Mouse (Mus musculus) CH12.LX (cell line): ENCODE data around the gene Tnni3. TPM values are rescaled to one million over a fixed set of nuclear protein-coding genes. Genes with fewer than 3 reads are reported as not detected.

ENCODE experiments used
- DNase-seq: peaks from one replicate; pipeline ENCODE4 v3.0.0-alpha.2; 2013; ENCODE audit errors: extremely low read depth
- H3K27ac ChIP-seq: 2 replicates; pipeline ENCODE4 v1.5.1; 2012; ENCODE audit warnings: low read depth, mild to moderate bottlenecking, control low read depth, moderate library complexity; ENCODE audit not compliant: insufficient read depth
- H3K27me3 ChIP-seq: replicated peaks from 2 replicates; pipeline ENCODE3; 2012; ENCODE audit warnings: inconsistent platforms
- H3K36me3 ChIP-seq, 2 experiments: replicated peaks in 1 of 2; 2 replicates each; pipeline versions ENCODE3 to v1.6.1; 2012; ENCODE audit warnings: inconsistent platforms in 1 of 2, low read length in 1 of 2, mild to moderate bottlenecking in 1 of 2, mixed read lengths in 1 of 2, moderate library complexity in 1 of 2; ENCODE audit not compliant: control insufficient read depth in 1 of 2, insufficient read depth in 1 of 2
- H3K4me1 ChIP-seq, 2 experiments: 2 replicates each; pipeline ENCODE4 v1.6.1; 2012; ENCODE audit warnings: inconsistent platforms in 1 of 2, moderate library complexity in 1 of 2; ENCODE audit not compliant: insufficient read depth in 2 of 2, control insufficient read depth in 1 of 2
- H3K4me2 ChIP-seq: 2 replicates; pipeline ENCODE4 v1.6.1; 2012; ENCODE audit warnings: low read depth, mild to moderate bottlenecking, control low read depth; ENCODE audit not compliant: poor library complexity, insufficient read depth, severe bottlenecking
- H3K4me3 ChIP-seq, 3 experiments: fragments of 150-350 bp in 1 of 3; sonication (generic) in 1 of 3; replicated peaks in 1 of 3; 2 replicates each; pipeline versions ENCODE3 to v1.5.1; 2011 to 2012; ENCODE audit warnings: low read depth in 2 of 3, low read length in 2 of 3, mild to moderate bottlenecking in 2 of 3, moderate library complexity in 2 of 3, control low read depth in 1 of 3, improper control_type of control experiment in 1 of 3, inconsistent platforms in 1 of 3, mixed read lengths in 1 of 3; ENCODE audit not compliant: poor library complexity in 1 of 3
- H3K79me2 ChIP-seq: replicated peaks from 2 replicates; pipeline ENCODE4 v1.6.1; 2012; ENCODE audit warnings: mild to moderate bottlenecking, moderate library complexity; ENCODE audit not compliant: control insufficient read depth, poor library complexity, insufficient read depth, severe bottlenecking; ENCODE audit errors: extremely low read depth
- H3K9ac ChIP-seq: 2 replicates; pipeline ENCODE4 v1.6.1; 2012; ENCODE audit warnings: low read depth, mild to moderate bottlenecking, control low read depth, moderate library complexity; ENCODE audit not compliant: insufficient read depth
- H3K9me3 ChIP-seq: replicated peaks from 2 replicates; pipeline ENCODE3; 2012; ENCODE audit warnings: low read length, inconsistent platforms, mixed read lengths
- BHLHE40 ChIP-seq: IDR thresholded peaks from 2 replicates; pipeline ENCODE4 v1.6.1; 2011; ENCODE audit warnings: mild to moderate bottlenecking, low read depth, low read length, improper control_type of control experiment
- CHD2 ChIP-seq: IDR thresholded peaks from 2 replicates; pipeline ENCODE4 v1.6.1; 2011; ENCODE audit warnings: low read length, improper control_type of control experiment
- E2F4 ChIP-seq: IDR thresholded peaks from 2 replicates; pipeline ENCODE4 v1.6.1; 2011; ENCODE audit warnings: low read depth, low read length, improper control_type of control experiment; ENCODE audit not compliant: insufficient replicate concordance
- ELF1 ChIP-seq: IDR thresholded peaks from 2 replicates; pipeline ENCODE4 v1.6.1; 2014; ENCODE audit warnings: low read depth, mild to moderate bottlenecking, inconsistent platforms, low read length, improper control_type of control experiment
- EP300 ChIP-seq: IDR thresholded peaks from 2 replicates; pipeline ENCODE4 v1.6.1; 2011; ENCODE audit warnings: low read length, improper control_type of control experiment
- GABPA ChIP-seq: IDR thresholded peaks from 2 replicates; pipeline ENCODE4 v1.6.1; 2012; ENCODE audit warnings: low read depth, low read length, improper control_type of control experiment, inconsistent platforms; ENCODE audit not compliant: insufficient replicate concordance
- IRF4 ChIP-seq: IDR thresholded peaks from 2 replicates; pipeline ENCODE4 v1.6.1; 2014; ENCODE audit warnings: low read depth, mild to moderate bottlenecking, inconsistent platforms, low read length, improper control_type of control experiment
- JUN ChIP-seq: IDR thresholded peaks from 2 replicates; pipeline ENCODE4 v1.6.1; 2011; ENCODE audit warnings: low read depth, mild to moderate bottlenecking, low read length, improper control_type of control experiment, moderate library complexity; ENCODE audit not compliant: insufficient read depth
- JUND ChIP-seq: conservative IDR thresholded peaks from 2 replicates; pipeline ENCODE4 v1.6.1; 2011; ENCODE audit warnings: low read depth, low read length, improper control_type of control experiment
- KAT2A ChIP-seq: IDR thresholded peaks from 2 replicates; pipeline ENCODE4 v1.6.1; 2012; ENCODE audit warnings: low read length, improper control_type of control experiment, inconsistent platforms; ENCODE audit not compliant: insufficient replicate concordance
- MAZ ChIP-seq: IDR thresholded peaks from 2 replicates; pipeline ENCODE4 v1.6.1; 2012; ENCODE audit warnings: low read depth, mild to moderate bottlenecking, inconsistent platforms, low read length, improper control_type of control experiment, moderate library complexity
- MXI1 ChIP-seq: IDR thresholded peaks from 2 replicates; pipeline ENCODE4 v1.6.1; 2011; ENCODE audit warnings: mild to moderate bottlenecking, low read depth, low read length, improper control_type of control experiment
- NELFE ChIP-seq: IDR thresholded peaks from 2 replicates; pipeline ENCODE4 v1.6.1; 2011; ENCODE audit warnings: low read depth, low read length, improper control_type of control experiment
- NRF1 ChIP-seq: IDR thresholded peaks from 2 replicates; pipeline ENCODE4 v1.6.1; 2014; ENCODE audit warnings: low read depth, mild to moderate bottlenecking, inconsistent platforms, low read length, improper control_type of control experiment, moderate library complexity
- PAX5 ChIP-seq: IDR thresholded peaks from 2 replicates; pipeline ENCODE4 v1.6.1; 2012; ENCODE audit warnings: low read length, inconsistent platforms, mixed read lengths
- POLR2A ChIP-seq: IDR thresholded peaks from 2 replicates; pipeline ENCODE4 v1.6.1; 2011; ENCODE audit warnings: low read depth, mild to moderate bottlenecking, improper control_type of control experiment, low read length
- POLR2AphosphoS2 ChIP-seq: IDR thresholded peaks from 2 replicates; pipeline ENCODE4 v1.6.1; 2011; ENCODE audit warnings: low read depth, low read length, improper control_type of control experiment
- RAD21 ChIP-seq: IDR thresholded peaks from 2 replicates; pipeline ENCODE4 v1.6.1; 2011; ENCODE audit warnings: low read depth, mild to moderate bottlenecking, low read length, improper control_type of control experiment, moderate library complexity
- RCOR1 ChIP-seq: conservative IDR thresholded peaks from 2 replicates; pipeline ENCODE4 v1.6.1; 2012; ENCODE audit warnings: low read depth, mild to moderate bottlenecking, inconsistent platforms, low read length, improper control_type of control experiment
- SIN3A ChIP-seq: IDR thresholded peaks from 2 replicates; pipeline ENCODE4 v1.6.1; 2012; ENCODE audit warnings: low read length, improper control_type of control experiment, inconsistent platforms
- UBTF ChIP-seq: IDR thresholded peaks from 2 replicates; pipeline ENCODE4 v1.6.1; 2012; ENCODE audit warnings: low read depth, mild to moderate bottlenecking, inconsistent platforms, low read length, improper control_type of control experiment, moderate library complexity
- USF2 ChIP-seq: conservative IDR thresholded peaks from 2 replicates; pipeline ENCODE4 v1.6.1; 2011; ENCODE audit warnings: low read depth, low read length, improper control_type of control experiment
- ZNF384 ChIP-seq: IDR thresholded peaks from 2 replicates; pipeline ENCODE4 v1.6.1; 2012; ENCODE audit warnings: low read depth, low read length, improper control_type of control experiment, inconsistent platforms
- dilution Hi-C: fragments of 300-500 bp; cut with MboI; formaldehyde crosslinking; loops from 2 replicates; pipeline ENCODE4 v1.14.3; 2020; ENCODE audit warnings: low sequenced_read_pairs; ENCODE audit not compliant: extremely low pct_unique_long_range_greater_than_20kb, extremely low pct_ligation_motif_present
- in situ Hi-C: fragments of 300-500 bp; cut with MboI; formaldehyde crosslinking; loops from 3 replicates; pipeline ENCODE4 v1.14.3; 2019; ENCODE audit warnings: low sequenced_read_pairs, low pct_ligation_motif_present, low pct_unique_long_range_greater_than_20kb, mixed read lengths
- polyA plus RNA-seq: library from polyadenylated mRNA; unstranded; fragments of >175 nt; gene quantifications from 2 replicates; pipeline ENCODE4 v1.2.1, GENCODE M21; 2012; ENCODE audit warnings: low read depth; ENCODE audit not compliant: insufficient read length
- total RNA-seq, 2 experiments: library from RNA; depleted of rRNA; stranded (reverse); fragments of 300-350 nt in 1 of 2; fragments of >200 nt in 1 of 2; gene quantifications; 2 replicates each; pipeline ENCODE4 v1.2.3; 2012 to 2014

The Tnni3 gene
- total and polyA plus RNA-seq, 3 experiments = 0.51 to 2.0 (median 0.64) TPM

DNA sequence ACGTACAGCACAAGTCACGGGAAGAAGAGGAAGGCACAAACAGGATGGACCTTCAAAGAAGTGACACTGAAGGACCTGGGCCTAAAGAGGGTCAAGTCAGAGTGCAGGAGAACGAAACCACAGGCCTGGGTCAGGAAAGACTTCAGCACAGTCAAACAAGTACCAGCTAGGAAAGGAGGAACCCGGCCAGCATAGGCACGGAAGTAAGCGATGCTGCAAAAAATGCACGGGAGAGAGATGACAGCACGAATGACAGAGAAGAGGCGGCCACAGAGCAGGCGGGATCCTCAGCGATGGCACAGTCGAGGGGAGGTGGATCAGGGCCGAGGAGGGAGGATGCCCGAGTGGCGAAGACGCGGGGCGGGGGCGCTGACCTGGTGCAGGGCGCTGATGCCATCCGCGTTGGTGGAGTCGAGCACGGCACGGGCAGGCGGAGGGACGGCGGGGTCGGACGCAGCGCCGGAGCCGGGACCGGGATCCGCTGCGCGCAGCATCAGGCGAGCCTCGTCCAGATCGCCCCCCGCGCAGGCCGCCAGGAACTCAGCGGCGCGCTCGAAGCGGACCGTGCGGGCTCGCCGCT, 23.0 kb downstream of the Tnni3 start:
- Histone ChIP-seq H3K4me2 (peak overlapping the region; percentile 98), H3K4me1 (peaks cover 40 to 74% of the 10 kb centered on the region in 2 experiments), H3K4me3 (peak overlapping the region; percentile 74 to 99 (median 99)), H3K9me3 (no peaks in the 10 kb centered on the region), H3K36me3 (peaks cover 14 to 39% of the 10 kb centered on the region in 2 experiments), H3K79me2 (peaks cover 51% of the 10 kb centered on the region), H3K27me3 (no peaks in the 10 kb centered on the region), H3K9ac (peak overlapping the region; percentile 94), H3K27ac (peak overlapping the region; percentile 52)
- TF ChIP-seq NRF1 (no peak), KAT2A (no peak), BHLHE40 (0 out of 2 replicates have a peak, but pooled peaks have one; percentile 6), USF2 (no peak), PAX5 (no peak), JUN (no peak), POLR2A (no peak), ZNF384 (no peak), JUND (no peak), UBTF (no peak), SIN3A (peak; percentile 43; the same call in 1 of the 2 replicates), POLR2AphosphoS2 (no peak), MXI1 (peak; percentile 50)
- in situ Hi-C loops (no loop called here), dilution Hi-C loops (no loop called here)
- peak; percentile 47 for DNase-seq

DNA sequence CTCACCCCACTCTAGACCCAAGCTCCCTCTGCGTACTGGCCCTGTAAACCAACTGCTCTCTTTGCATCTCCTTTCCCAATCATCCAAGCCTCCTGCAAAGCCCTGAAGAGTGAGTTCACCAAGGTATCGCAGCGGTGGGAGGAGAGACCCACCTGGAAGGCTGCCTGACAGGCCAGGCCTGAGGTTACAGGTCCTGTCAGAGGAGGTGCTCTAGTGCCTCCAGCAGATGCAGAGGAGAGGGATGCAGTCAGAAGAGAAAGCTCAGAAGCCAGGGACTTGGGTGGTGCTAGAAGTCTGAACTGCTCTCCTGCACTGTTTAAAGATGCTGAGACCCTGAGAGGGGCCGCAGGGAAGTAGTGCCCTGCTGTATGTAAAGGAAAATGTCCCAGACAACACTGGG, 25.0 kb downstream of the Tnni3 start:
- TF ChIP-seq IRF4 = no peak
- TF ChIP-seq MAZ = no peak
- TF ChIP-seq PAX5 = no peak
- TF ChIP-seq GABPA = no peak
- no peak for TF ChIP-seq SIN3A
- TF ChIP-seq ELF1 = no peak
- no peak for TF ChIP-seq RAD21
- TF ChIP-seq CHD2 = no peak
- TF ChIP-seq EP300 = no peak
- TF ChIP-seq RCOR1 = no peak
- no peak for TF ChIP-seq E2F4
- no peak for TF ChIP-seq USF2
- no peak for TF ChIP-seq KAT2A
- no peak for TF ChIP-seq NELFE
- in situ Hi-C loops = no loop called here
- Histone ChIP-seq H3K4me1 (peaks cover 25 to 56% of the 10 kb centered on the region in 2 experiments), H3K4me2 (peak overlapping the region; percentile 98), H3K79me2 (peaks cover 60% of the 10 kb centered on the region), H3K36me3 (peaks cover 23 to 58% of the 10 kb centered on the region in 2 experiments), H3K4me3 (peak overlapping the region in 2 of 3 experiments; percentile 1 to 12), H3K9me3 (no peaks in the 10 kb centered on the region), H3K27ac (no peak overlapping the region), H3K9ac (peak overlapping the region; percentile 94; the same call in 1 of the 2 replicates), H3K27me3 (no peaks in the 10 kb centered on the region)
- no peak for DNase-seq
- dilution Hi-C loops = no loop called here
